Mouse (Mus musculus) right cerebral cortex, adult 18-20 months (tissue): Measurements from ENCODE around the gene Ddx51.

Experiments
- DNase-seq: peaks from one replicate; pipeline ENCODE4 v3.0.0; 2022; ENCODE audit warnings: mixed read lengths

Gene Ddx51

DNA sequence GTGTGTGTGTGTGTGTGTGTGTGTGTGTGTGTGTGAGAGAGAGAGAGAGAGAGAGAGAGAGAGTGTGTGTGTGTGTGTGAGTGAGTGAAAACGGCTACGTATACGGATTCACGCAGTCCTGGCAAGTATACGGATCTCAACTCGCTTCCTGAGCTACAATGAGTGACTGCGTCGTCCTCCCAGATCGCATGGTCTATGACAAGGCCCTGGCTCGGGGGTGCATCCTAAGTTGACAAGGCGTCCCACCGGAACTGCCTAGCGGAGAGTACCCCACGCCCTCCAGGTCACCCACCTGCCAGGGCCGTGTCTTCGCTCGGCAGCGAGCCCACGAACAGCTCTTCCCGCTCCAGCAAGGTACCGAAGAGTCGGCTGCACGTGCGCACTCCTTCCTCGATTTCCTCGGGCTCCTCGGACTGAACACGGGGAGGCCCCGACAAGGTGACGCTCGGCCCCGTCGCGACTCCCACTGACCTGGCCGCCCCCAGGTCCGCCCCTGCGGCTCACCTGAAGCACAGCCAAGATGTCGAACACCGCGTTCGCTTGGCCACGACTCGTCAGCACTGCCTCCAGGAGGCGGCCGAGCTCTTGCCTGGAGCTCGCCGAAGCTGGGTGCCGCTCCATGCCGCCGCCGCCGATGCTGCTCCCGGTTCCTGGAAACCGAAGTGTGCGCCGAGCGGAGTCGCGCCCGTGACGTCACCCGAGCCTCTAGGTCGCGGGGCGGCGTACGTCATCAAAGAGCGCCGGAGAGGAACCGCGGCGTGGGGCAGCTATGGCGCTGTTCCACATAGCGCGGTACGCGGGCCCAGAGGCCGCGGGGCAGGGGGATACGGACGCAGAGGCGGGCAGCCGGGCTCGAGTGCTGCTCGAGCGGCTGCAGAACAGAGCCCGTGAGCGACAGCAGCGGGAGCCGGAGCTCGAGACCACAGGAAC is at the start of gene Ddx51, which contains the start of gene Noc4l:
Gene Ddx51 (plus strand): TSS at position 733 of the 930 bp plus-strand sequence.
Gene Noc4l (minus strand): TSS at position 699 of the 930 bp plus-strand sequence.
- DNase-seq, result peak; percentile 95

DNA sequence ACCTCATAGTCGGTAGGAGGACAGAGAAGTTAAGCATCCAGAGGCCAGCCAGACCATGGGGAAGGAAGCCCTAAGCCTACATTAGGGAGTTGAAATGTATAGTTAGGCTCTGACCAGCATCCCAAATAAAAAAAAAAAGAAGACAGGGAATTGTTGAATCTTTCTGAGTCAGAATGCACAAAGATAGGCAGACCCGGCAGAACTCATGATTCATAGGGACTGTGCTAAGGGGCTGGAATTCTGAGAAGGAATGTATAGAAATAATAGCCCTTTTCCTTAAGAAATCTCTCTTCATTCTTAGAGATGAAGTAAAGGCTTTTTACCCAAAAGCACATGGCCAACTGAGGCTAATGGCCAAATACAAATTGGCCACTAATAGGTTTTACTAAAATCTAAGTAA is 48.9 kb upstream of the Ddx51 start:
- DNase-seq, result no peak

DNA sequence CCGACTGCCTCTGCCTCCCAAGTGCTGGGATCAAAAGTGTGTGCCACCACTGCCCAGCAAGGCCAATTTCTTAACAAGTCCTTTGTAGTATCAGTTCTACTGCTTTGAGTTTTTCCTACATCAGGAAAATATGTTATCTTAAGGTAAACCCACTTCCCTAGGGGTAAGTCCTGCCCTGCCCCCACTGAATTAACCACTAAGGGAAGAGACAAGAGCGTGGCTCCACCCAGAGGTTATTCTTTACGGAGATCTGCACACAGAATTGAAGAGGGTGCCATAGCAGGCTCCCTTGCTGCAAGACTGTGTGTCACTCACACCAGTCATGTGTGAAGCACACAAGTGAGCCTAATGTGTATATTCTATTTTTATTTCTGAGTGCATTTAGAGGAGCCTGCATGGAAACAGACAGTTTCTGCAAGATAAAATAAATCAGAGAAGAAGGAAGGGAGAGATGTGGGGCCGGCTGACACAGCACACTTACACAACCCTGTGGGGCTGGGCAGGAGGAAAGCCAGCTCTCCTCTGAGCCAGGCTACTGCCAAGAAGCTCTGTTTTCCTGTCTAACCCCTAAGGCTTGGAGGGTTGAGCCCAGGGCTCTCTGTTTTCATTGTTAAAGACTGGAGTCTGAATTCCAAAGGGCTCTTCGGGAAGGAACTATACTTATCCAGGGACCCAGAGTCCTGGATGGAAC is 47.6 kb upstream of the Ddx51 start:
- DNase-seq, result no peak

DNA sequence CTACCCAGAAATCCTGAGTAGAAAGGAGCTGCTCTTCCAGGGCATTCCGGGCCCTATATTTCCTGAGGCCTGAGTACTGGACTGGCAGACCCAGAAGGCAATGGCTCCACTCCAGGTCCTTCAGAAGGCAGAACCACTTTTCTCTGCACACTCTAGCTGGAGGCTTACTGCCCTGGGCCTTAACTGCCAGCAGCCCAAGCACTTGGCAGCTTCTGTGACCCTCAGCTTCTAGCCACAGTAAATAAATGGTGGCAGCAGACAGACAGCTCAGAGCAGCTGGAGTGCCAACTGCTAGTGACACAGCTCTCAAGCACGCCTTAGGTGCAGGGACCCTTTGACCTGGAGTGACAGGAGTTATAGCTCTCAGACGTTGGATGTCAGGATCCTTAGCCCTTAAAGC is 45.5 kb upstream of the Ddx51 start:
- no peak for DNase-seq

DNA sequence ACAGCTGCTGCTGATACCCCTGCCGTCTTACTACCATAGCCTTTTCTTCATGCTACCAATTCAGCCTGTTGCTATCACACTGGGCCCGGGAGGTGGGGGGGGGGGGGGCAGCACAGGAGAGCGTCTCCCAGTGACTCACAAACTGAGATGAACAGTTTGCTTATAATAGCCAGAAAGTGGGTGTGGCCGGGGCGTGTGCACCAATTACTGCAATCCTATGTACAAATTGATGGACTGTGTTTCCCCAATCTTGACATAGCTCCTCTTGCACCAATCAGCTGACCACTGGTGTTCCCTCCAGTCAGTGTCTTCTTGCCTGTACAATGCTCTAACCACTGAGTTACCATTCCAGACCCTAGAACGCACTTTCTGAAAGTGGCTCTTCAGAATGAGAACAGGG is 44.9 kb upstream of the Ddx51 start:
- no peak for DNase-seq

DNA sequence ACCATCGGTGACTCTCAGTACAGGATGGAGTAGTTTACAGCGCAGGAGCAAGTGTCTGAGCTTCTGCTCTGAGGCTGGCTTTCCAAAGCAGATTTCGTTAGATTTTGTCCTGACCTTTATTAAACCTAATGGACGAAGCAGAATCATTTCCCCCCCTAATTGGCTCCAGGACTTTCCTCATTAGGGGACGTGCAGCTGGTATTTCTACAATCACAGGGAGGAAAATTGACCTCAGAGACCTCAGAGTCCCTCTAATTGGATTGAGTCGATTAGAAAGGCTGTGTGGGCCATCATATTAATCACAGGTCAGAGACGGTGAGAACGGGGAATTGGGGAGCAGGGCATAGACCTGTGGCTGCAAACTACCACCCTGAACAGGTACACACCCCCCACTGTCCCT is 44.3 kb upstream of the Ddx51 start:
- DNase-seq, result no peak

DNA sequence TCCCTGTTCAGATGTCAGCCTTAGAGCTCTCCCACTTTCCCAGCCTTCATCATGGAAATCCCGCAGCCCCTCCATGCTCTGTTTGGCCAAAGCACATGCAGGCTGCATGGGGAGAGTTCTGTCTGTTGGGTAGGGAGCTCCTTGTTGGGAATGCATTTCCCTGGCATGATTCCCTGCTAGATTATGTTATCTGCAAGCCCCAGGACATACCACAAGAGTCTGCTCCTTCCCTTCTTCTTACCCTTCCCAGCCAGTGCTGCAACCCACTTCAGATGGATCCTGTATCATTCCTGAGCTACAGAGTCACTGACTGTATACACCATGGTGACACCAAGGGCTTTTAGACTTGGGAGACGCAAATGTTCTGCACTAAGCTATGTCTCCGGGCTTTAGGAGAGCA is 43.8 kb upstream of the Ddx51 start:
- no peak for DNase-seq

DNA sequence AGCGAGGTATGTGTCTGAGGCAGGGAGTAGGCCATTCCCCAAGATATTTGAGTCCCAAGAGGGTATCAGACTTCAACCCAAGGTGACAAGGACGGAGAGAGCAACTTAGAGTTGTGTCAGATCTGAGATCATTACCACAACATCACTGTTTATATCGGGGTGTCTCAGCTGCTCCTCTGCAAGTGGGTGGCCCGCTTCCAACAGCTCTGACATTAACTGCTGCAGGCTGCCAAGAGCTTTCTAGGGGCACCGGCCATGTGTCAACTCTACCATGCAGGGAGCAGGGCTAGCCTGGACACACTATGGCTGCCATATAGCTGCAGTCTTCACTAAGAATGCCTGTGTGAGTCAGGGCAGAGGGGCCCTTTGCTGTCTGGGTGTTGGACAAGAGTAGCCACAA is 43.4 kb upstream of the Ddx51 start:
- no peak for DNase-seq

DNA sequence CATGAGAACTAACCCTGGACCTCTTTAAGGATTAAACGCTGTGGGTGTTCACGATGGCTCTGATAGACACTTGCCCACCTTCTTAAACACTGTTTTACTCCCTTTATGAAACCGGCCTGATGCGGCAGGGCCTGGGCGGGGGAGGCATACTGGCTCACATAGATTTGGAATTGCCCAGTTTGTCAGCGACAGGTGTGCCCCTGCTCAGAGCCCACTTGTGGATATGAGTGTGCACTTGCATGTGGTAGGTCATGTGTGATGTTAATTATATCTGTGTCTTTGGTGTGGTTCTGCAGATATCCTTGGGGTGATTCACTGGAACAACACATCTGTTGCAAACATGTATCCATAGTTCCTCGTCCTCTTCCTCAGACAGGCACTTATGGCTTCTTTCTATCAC is 42.8 kb upstream of the Ddx51 start:
- DNase-seq, result no peak

DNA sequence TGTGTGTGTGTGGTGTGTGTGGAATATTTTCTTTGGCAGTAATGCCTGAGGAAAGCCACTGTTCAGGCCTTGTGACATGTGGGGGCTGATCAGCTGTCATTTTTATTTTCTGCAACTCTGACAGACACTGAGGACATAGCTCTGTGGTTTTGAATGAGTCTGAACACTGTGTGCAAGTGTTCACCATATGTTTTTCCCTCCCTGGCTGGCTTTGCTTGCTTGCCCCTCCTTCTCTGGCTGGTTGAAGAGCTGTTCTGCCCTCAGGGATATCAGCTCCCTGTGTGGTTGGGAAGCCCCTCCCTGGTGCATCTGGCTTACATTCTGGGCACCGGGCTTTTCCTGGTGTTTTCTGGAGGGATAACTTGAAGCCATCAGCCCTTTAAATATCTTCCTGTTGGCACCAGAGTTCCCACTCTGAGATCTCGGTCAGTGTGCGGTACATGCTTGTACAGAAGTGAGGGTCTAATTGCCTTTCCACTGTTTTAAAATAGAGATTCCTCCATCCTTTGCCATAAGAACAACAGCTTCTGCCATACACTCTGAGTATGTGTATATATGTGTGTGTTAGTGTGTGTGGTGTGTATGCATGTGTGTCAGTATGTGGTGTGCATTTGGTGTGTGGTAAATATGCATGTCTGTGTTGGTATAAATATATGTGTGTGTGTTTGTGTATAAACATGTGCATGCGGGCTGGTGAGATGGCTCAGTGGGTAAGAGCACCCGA is 41.7 kb upstream of the Ddx51 start:
- no peak for DNase-seq

DNA sequence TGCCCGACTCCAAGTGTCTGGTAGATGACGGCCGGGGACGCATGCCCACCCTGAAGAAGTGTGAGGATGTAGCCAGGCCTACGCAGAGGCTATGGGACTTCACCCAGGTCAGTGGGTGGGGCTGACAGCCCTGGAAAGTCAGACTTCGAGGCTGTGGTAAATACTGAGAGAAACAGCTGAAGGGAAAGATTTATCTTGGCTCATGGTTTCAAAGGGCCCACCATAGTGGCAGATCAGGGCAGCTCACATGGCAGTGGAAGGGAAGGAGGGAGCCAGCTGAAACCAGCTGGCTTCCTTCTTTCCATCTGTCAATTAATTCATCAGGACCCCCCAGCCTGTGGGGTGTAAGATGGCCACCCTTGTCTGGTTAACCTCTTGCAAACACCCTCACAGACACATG is 34.0 kb upstream of the Ddx51 start:
- DNase-seq, result no peak

DNA sequence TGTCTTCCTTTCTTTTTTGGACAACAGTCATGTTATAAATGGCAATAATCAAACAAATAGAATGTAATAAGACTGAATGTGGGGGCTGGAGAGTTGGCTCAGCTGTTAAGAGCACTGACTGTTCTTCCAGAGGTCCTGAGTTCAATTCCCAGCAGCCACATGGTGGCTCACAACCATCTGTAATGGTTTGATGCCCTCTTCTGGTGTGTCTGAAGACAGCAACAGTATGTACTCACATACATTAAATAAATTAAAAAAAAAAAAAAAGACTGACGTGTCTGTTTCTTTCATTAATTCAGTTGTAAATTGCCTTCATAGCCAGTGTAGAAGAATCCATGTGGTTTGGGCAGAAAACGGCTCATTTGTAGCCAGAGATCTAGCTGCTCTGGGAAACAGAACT is 28.9 kb upstream of the Ddx51 start:
- DNase-seq, result no peak

DNA sequence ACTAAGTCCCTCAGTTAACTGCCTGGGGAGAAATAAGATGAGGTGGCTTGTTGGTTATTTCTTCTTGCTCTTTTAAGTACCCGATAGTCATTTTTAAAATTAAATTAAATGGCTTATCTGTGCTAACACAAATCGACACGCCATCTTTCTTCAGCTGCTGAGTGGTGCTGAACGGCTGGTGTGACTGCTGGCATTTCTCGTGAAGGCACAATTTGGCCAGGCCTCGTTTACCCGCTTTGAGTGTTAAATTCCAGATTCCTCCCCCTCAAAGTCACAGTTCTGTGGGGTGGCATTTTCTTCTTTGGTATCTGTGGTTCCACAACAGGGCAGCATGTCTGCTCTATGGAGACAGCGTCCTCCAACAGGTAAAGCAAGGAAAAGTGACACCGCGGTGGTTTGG is 25.9 kb upstream of the Ddx51 start:
- DNase-seq, result no peak

DNA sequence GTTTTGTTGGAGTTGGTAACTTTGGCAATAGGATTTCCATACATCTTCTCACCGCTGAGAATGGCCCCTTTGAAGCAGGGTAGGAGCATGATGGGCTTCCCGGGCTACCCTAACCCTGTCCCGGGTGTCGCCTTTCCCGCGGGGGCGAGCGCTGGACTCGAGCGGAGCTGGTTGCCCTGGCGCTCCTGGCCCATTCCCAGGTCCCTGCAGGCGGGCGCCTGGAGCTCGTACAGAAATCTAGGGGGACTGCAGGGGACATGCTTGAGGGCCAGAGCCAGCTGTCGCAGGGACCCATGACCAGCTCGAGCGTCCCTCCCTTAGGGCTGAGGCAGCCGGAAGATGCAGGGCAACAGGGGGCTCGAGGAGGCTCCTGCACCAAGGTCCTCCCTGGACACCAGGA is 25.1 kb upstream of the Ddx51 start:
- no peak for DNase-seq

DNA sequence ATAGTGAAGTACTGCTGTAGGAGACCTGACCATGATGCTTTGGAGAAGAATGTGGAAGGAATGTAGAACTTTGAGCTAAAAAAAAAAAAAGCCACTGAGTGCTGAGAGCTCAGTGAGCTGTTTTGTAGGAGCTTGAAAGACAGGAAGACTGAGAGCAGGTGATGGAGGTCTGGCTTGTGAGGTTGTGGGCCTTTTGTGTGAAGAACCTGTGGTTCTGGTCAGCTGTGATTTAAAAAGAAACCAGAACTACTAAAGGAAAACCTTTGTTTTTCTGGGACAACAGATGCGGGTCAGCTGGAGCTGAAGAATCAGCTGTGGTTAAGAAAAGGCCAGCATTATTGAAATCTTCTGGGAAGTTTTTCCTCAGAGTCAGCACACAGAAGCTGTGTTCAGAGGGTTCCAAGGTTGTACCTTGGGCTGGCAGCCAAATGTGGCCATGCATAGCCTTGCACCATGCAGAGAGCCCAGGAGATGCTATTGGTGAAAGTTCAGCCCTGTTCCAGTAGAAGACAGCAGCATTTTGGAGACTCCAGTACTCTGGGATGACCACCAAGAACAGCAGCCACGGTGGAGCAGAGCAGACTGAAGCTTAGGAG is 23.6 kb upstream of the Ddx51 start:
- no peak for DNase-seq

DNA sequence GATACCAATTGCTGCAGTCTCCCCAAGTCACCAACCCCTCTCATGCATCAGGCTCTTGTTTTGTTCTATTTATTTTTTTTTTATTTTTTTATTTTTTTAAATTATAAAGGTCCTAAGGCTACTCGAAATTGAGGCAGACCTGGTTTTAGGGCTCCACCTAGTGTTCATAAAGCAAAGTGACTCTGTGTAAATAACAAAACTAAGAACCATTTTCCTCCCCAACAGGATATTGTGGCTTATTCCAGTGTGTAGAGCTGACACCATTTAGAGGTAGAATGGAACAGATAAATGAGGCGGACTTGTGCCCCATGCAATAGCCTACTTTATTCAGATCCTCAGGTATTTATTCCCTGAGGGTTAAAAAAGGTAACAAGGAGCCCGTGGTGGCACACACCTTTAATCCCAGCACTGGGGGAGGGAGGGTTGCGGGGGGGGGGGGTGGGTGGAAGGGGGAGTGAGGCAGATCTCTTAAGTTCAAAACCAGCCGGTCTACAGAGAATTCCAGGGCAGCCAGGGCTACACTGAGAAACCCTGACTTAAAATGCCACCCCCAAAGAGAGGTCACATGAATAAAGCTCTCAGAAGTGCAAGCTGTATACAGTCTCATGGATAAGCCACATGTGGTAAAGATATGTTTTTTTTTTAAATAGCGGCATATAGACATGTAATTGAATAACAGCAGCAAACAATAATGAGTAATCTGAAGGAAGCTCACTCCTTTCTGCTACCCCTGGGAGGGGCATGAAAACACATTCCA is 17.1 kb upstream of the Ddx51 start:
- no peak for DNase-seq

DNA sequence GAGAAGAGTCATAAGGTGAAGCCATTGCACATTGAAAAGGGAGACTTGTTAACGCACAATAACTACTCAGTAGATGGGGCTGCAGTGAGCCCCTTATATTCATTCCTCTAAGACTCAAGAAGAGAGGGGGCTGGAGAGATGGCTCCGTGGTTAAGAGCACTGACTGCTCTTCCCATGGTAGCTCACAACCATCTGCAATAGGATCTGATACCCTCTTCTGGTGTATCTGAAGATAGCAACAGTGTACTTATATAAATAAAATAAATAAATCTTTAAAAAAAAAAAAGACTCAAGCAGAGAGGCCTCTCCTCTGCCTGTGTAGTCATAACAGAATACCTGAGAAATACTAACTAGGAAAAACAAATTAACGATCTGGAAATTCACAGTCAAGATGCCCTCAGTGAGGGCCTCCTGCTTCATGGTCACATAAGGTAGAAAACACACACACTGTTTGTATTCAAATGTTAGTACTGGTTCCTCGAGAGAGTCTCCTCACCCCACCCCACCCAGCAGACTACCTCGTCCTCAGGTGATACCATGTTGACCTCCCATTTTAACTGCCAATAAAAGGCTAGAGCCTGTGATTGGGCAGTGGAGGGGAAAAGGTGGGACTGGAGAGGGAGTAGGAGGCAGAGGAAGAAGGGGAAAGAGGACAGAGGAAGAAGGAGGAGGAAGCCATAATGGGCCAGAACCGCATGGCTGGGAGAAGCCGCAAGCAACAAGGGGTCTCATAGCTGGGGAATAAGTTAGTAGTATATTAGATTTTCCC is 14.8 kb upstream of the Ddx51 start:
- no peak for DNase-seq

DNA sequence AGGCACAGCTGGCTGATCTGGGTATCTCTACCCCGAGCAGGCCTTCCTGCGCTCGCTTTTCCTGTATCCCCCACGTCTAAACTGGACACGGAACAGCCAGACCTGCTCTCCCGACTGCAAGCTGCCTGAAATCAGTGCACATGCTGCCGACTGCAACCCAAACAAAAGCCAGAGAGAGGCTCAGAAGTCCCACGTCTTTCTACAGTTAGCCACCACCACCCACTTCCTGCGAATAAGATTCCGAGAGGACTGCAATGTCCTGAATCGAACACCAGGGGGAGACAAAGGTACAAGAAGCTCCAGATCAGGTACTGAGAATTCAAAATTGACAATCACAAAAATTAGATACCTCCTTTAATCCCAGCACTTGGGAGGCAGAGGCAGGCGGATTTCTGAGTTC is 13.8 kb upstream of the Ddx51 start:
- DNase-seq, result peak; percentile 86

DNA sequence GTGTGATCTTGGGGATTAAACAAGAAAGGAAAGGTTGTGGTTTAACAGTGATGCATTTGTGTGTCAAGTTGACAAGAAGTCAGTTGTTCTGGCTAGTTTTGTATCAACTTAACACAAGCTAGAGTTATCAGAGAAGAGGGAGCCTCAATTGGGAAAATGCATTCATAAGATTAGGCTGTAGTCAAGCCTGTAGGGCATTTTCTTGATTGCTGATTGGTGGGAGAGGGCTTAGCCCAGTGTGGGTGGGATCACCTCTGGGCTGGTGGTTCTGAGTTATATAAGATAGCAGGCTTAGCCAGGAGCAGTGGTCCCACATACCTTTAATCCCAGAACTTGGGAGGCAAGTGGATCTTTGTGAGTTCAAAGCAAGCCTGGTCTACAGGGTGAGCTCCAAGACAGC is 6.9 kb upstream of the Ddx51 start:
- DNase-seq, result no peak

DNA sequence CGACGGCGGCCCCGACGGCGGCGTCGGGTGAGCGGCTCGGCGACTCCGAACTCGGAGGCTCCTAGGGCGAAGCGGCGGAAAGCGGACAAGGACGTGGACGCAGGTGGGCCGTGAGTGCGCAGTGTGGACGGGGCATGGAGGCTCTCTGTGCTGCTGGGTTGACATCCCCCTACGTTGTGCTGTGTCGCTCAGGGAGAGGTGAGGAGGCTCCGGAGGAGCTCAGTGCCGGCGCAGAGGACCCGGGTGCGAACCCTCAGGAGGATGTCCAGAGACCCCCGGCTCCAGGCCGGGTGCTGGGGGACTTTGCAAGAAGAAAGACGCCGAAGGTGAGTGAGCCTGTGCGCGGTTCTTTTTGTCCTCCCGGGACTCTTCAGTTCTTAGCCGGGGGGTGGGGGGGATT is 435 bp downstream of the Ddx51 start:
- no peak for DNase-seq

DNA sequence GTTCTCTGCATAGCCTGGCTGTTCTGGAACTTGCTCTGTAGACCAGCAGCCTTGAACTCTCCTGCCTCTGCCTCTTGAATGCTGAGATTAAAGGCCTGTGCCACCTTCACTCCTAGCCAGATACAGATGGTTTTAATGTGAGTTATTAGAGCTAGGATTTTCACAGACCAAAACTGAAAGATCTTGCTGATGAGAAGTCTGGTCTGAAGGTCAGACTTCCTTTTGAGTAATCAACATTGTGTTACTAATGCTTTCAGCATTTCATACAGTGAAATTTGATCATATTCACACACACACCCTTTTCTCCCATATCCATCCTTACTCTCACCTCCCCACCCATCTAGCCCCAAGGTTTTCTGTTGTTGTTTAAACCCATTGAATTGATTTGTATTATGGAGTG is 6.4 kb downstream of the Ddx51 start:
- DNase-seq, result no peak

DNA sequence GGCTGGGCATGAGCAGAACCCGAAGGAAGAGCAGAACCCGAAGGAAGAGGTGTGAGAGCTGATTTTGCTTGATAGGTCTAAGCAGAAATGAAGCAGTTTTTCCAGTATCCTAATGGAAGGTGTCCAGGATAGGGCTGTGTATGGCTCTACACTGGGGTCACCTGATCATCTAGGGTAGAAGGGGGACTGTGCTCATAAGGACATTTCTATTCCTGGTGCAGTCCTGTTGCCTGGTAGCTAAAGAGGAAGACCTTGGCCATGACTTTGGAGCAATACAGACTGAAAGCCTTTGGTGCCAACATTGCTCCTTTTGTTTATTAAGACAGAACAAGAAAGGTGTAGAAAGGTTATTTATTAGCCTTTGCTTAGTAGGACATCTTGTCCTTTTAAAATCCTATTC is 10.8 kb downstream of the Ddx51 start:
- DNase-seq, result no peak
